Mouse (Mus musculus): ENCODE data around the gene Rab4b. TPM values are rescaled to one million over a fixed set of nuclear protein-coding genes. Genes with fewer than 3 reads are reported as not detected.

Rab4b gene
- 19.0 to 40.2 TPM (median 40.1 TPM) in 3 replicates for total RNA-seq (2017)

GRCm38 (mm10) chr7:27178324-27179216 is at the start of gene Rab4b:
TSS of gene Rab4b (minus strand) at chr7:27178896.
- ATAC-seq (replicated peaks; ENCODE audit: insufficient number of reproducible peaks, low FRiP score, low TSS enrichment, poor library complexity, severe bottlenecking), result peak; percentile 97

- ATAC-seq (replicated peaks; ENCODE audit: insufficient number of reproducible peaks, low FRiP score, low TSS enrichment, poor library complexity, severe bottlenecking), result peak; percentile 92
Observed at GRCm38 (mm10) chr7:27228281-27228821, 49.7 kb upstream of the Rab4b start, which contains the start of gene Itpkc. TSS of gene Itpkc (minus strand) at chr7:27228661.

GRCm38 (mm10) chr7:27227676-27228075 is 49.0 kb upstream of the Rab4b start:
- ATAC-seq (replicated peaks; ENCODE audit: insufficient number of reproducible peaks, low FRiP score, low TSS enrichment, poor library complexity, severe bottlenecking), result no peak

GRCm38 (mm10) chr7:27227276-27227675 is 48.6 kb upstream of the Rab4b start:
- ATAC-seq (replicated peaks; ENCODE audit: insufficient number of reproducible peaks, low FRiP score, low TSS enrichment, poor library complexity, severe bottlenecking), result no peak

GRCm38 (mm10) chr7:27224877-27225575 is 46.3 kb upstream of the Rab4b start:
- no peak for ATAC-seq (replicated peaks; ENCODE audit: insufficient number of reproducible peaks, low FRiP score, low TSS enrichment, poor library complexity, severe bottlenecking)

GRCm38 (mm10) chr7:27222538-27222937 is 43.8 kb upstream of the Rab4b start:
- no peak for ATAC-seq (replicated peaks; ENCODE audit: insufficient number of reproducible peaks, low FRiP score, low TSS enrichment, poor library complexity, severe bottlenecking)

- ATAC-seq (replicated peaks; ENCODE audit: insufficient number of reproducible peaks, low FRiP score, low TSS enrichment, poor library complexity, severe bottlenecking), result no peak
Observed at GRCm38 (mm10) chr7:27221939-27222338, 43.2 kb upstream of the Rab4b start.

GRCm38 (mm10) chr7:27219937-27220336 is 41.2 kb upstream of the Rab4b start:
- ATAC-seq (replicated peaks; ENCODE audit: insufficient number of reproducible peaks, low FRiP score, low TSS enrichment, poor library complexity, severe bottlenecking), result no peak

GRCm38 (mm10) chr7:27218586-27218985 is 39.9 kb upstream of the Rab4b start:
- no peak for ATAC-seq (replicated peaks; ENCODE audit: insufficient number of reproducible peaks, low FRiP score, low TSS enrichment, poor library complexity, severe bottlenecking)

GRCm38 (mm10) chr7:27212626-27213025 is 33.9 kb upstream of the Rab4b start:
- ATAC-seq (replicated peaks; ENCODE audit: insufficient number of reproducible peaks, low FRiP score, low TSS enrichment, poor library complexity, severe bottlenecking), result no peak

GRCm38 (mm10) chr7:27203730-27204449 is 25.2 kb upstream of the Rab4b start:
- ATAC-seq (replicated peaks; ENCODE audit: insufficient number of reproducible peaks, low FRiP score, low TSS enrichment, poor library complexity, severe bottlenecking), result no peak

- ATAC-seq (replicated peaks; ENCODE audit: insufficient number of reproducible peaks, low FRiP score, low TSS enrichment, poor library complexity, severe bottlenecking), result no peak
Observed at GRCm38 (mm10) chr7:27198779-27199178, 20.1 kb upstream of the Rab4b start.

- ATAC-seq (replicated peaks; ENCODE audit: insufficient number of reproducible peaks, low FRiP score, low TSS enrichment, poor library complexity, severe bottlenecking), result no peak
Observed at GRCm38 (mm10) chr7:27198355-27198754, 19.7 kb upstream of the Rab4b start.

GRCm38 (mm10) chr7:27197634-27198033 is 18.9 kb upstream of the Rab4b start:
- ATAC-seq (replicated peaks; ENCODE audit: insufficient number of reproducible peaks, low FRiP score, low TSS enrichment, poor library complexity, severe bottlenecking), result no peak

- ATAC-seq (replicated peaks; ENCODE audit: insufficient number of reproducible peaks, low FRiP score, low TSS enrichment, poor library complexity, severe bottlenecking), result no peak
Observed at GRCm38 (mm10) chr7:27197136-27197535, 18.4 kb upstream of the Rab4b start.

- peak; percentile 92 for ATAC-seq (replicated peaks; ENCODE audit: insufficient number of reproducible peaks, low FRiP score, low TSS enrichment, poor library complexity, severe bottlenecking)
Observed at GRCm38 (mm10) chr7:27195681-27196611, 17.2 kb upstream of the Rab4b start, which contains the start of the genes BC024978 and Snrpa. TSS of gene BC024978 (plus strand) at chr7:27195781. TSS of gene Snrpa (minus strand) at chr7:27196271.

- no peak for ATAC-seq (replicated peaks; ENCODE audit: insufficient number of reproducible peaks, low FRiP score, low TSS enrichment, poor library complexity, severe bottlenecking)
Observed at GRCm38 (mm10) chr7:27193731-27194130, 15.0 kb upstream of the Rab4b start.

- no peak for ATAC-seq (replicated peaks; ENCODE audit: insufficient number of reproducible peaks, low FRiP score, low TSS enrichment, poor library complexity, severe bottlenecking)
Observed at GRCm38 (mm10) chr7:27192434-27192833, 13.7 kb upstream of the Rab4b start.

All from monocyte, adult 5-6 weeks (primary cell).